Mouse (Mus musculus) liver, adult 2 months (tissue): ENCODE results near the gene Kcng4.

Experiments used
- CTCF ChIP-seq: fragments of 200-500 bp; IDR thresholded peaks from 2 replicates; pipeline ENCODE4 v1.5.1; 2011; ENCODE audit warnings: low read depth, low read length, control low read depth
- POLR2A ChIP-seq: fragments of 200-500 bp; IDR thresholded peaks from 2 replicates; pipeline ENCODE4 v1.6.1; 2011; ENCODE audit warnings: low read length, control low read depth; ENCODE audit not compliant: insufficient read depth; ENCODE audit errors: extremely low read depth

- TF ChIP-seq CTCF (no peak), POLR2A (no peak)
Measured at GRCm38 (mm10) chr8:119634616-119635336, 704 bp downstream of the Kcng4 start.
